Mouse (Mus musculus) retina, postnatal 7 days (tissue): ENCODE measurements around the gene Vmn2r20.
"Not testable (repeated sequence)": the region's sequence is repeated elsewhere in the genome, so short reads cannot be mapped to it uniquely, and the experiment has no call there.

ENCODE experiments used
- DNase-seq: peaks from one replicate; pipeline ENCODE4 v3.0.0-alpha.2; 2012; ENCODE audit warnings: low read depth, low spot score

Gene Vmn2r20

GRCm38 (mm10) chr6:123418016-123418415 is at the start of gene Vmn2r20:
Vmn2r20 (minus strand) TSS chr6:123418116.
- not testable (repeated sequence) for DNase-seq

- DNase-seq = not testable (repeated sequence)
Observed at GRCm38 (mm10) chr6:123424413-123424812, 6.5 kb upstream of the Vmn2r20 start.

GRCm38 (mm10) chr6:123406918-123407665 is 10.8 kb downstream of the Vmn2r20 start:
- not testable (repeated sequence) for DNase-seq

- not testable (repeated sequence) for DNase-seq
Observed at GRCm38 (mm10) chr6:123388824-123389223, 29.1 kb downstream of the Vmn2r20 start.

GRCm38 (mm10) chr6:123346141-123346540 is 71.8 kb downstream of the Vmn2r20 start:
- no peak for DNase-seq

GRCm38 (mm10) chr6:123340093-123340492 is 77.8 kb downstream of the Vmn2r20 start:
- DNase-seq = no peak

GRCm38 (mm10) chr6:123332503-123332902 is 85.4 kb downstream of the Vmn2r20 start:
- no peak for DNase-seq
